Mouse (Mus musculus) MEL (cell line): ENCODE data around the gene Bicd2. TPM values are rescaled to one million over a fixed set of nuclear protein-coding genes. Genes with fewer than 3 reads are reported as not detected.

ENCODE experiments used
- DNase-seq: peaks from one replicate; pipeline ENCODE4 v3.0.0; 2011; ENCODE audit warnings: low read depth, low spot score
- H3K27ac ChIP-seq: 2 replicates; pipeline ENCODE4 v1.5.1; 2012; ENCODE audit warnings: low read depth, mild to moderate bottlenecking, control low read depth, low read length, moderate library complexity; ENCODE audit not compliant: control insufficient read depth
- H3K27me3 ChIP-seq, 2 experiments: fragments of 150-350 bp in 1 of 2; sonication (generic) in 1 of 2; 2 replicates each; pipeline ENCODE4 v1.6.1; 2012; ENCODE audit warnings: low read length in 2 of 2, mild to moderate bottlenecking in 2 of 2, improper control_type of control experiment in 1 of 2, moderate library complexity in 1 of 2; ENCODE audit not compliant: insufficient read depth in 2 of 2, control insufficient read depth in 1 of 2
- H3K36me3 ChIP-seq, 2 experiments: 2 replicates each; pipeline ENCODE4 v1.6.1; 2012 to 2014; ENCODE audit warnings: low read length in 2 of 2, improper control_type of control experiment in 1 of 2, inconsistent platforms in 1 of 2, mild to moderate bottlenecking in 1 of 2; ENCODE audit not compliant: insufficient read depth in 2 of 2, control insufficient read depth in 1 of 2
- H3K4me1 ChIP-seq, 2 experiments: fragments of 150-350 bp in 1 of 2; sonication (generic) in 1 of 2; 2 replicates each; pipeline ENCODE4 v1.6.1; 2012; ENCODE audit warnings: low read length in 2 of 2, improper control_type of control experiment in 1 of 2, mild to moderate bottlenecking in 1 of 2; ENCODE audit not compliant: insufficient read depth in 2 of 2, control insufficient read depth in 1 of 2
- H3K4me3 ChIP-seq, 2 experiments: fragments of 150-350 bp in 1 of 2; sonication (generic) in 1 of 2; 2 replicates each; pipeline ENCODE4 v1.5.1; 2012; ENCODE audit warnings: low read depth in 2 of 2, low read length in 2 of 2, mild to moderate bottlenecking in 2 of 2, moderate library complexity in 2 of 2, control low read depth in 1 of 2, improper control_type of control experiment in 1 of 2; ENCODE audit not compliant: control insufficient read depth in 1 of 2, insufficient read depth in 1 of 2
- H3K79me2 ChIP-seq: 2 replicates; pipeline ENCODE4 v1.6.1; 2012; ENCODE audit warnings: mild to moderate bottlenecking, low read length, moderate library complexity; ENCODE audit not compliant: control insufficient read depth, poor library complexity, insufficient read depth
- H3K9ac ChIP-seq: 2 replicates; pipeline ENCODE4 v1.6.1; 2012; ENCODE audit warnings: low read depth, mild to moderate bottlenecking, control low read depth, low read length, moderate library complexity; ENCODE audit not compliant: control insufficient read depth, poor library complexity, severe bottlenecking
- H3K9me3 ChIP-seq: fragments of 150-350 bp; sonication (generic); replicated peaks from 2 replicates; pipeline ENCODE4 v1.6.1; 2012; ENCODE audit warnings: mild to moderate bottlenecking, low read length, improper control_type of control experiment, moderate library complexity; ENCODE audit not compliant: insufficient read depth
- BHLHE40 ChIP-seq: IDR thresholded peaks from 2 replicates; pipeline ENCODE4 v1.6.1; 2012; ENCODE audit warnings: low read depth, mild to moderate bottlenecking, inconsistent platforms, low read length, improper control_type of control experiment, borderline replicate concordance
- CHD1 ChIP-seq: IDR thresholded peaks from 2 replicates; pipeline ENCODE4 v1.6.1; 2012; ENCODE audit warnings: low read depth, mild to moderate bottlenecking, inconsistent platforms, low read length, improper control_type of control experiment
- CHD2 ChIP-seq: IDR thresholded peaks from 2 replicates; pipeline ENCODE4 v1.6.1; 2011; ENCODE audit warnings: low read length, improper control_type of control experiment
- CTCF ChIP-seq, 3 experiments: IDR thresholded peaks in 2 of 3; conservative IDR thresholded peaks in 1 of 3; 2 replicates each; pipeline ENCODE4 v1.5.1; 2011 to 2012; ENCODE audit warnings: low read length in 3 of 3, low read depth in 2 of 3, mild to moderate bottlenecking in 2 of 3, improper control_type of control experiment in 1 of 3, inconsistent platforms in 1 of 3, mixed read lengths in 1 of 3, moderate library complexity in 1 of 3; ENCODE audit not compliant: control insufficient read depth in 1 of 3, insufficient read depth in 1 of 3, poor library complexity in 1 of 3, severe bottlenecking in 1 of 3
- E2F4 ChIP-seq: IDR thresholded peaks from 2 replicates; pipeline ENCODE4 v1.6.1; 2011; ENCODE audit warnings: low read depth, low read length, improper control_type of control experiment, borderline replicate concordance
- ETS1 ChIP-seq: IDR thresholded peaks from 2 replicates; pipeline ENCODE4 v1.6.1; 2012; ENCODE audit warnings: low read depth, mild to moderate bottlenecking, inconsistent platforms, low read length, improper control_type of control experiment, moderate library complexity
- GABPA ChIP-seq: IDR thresholded peaks from 2 replicates; pipeline ENCODE4 v1.6.1; 2012; ENCODE audit warnings: low read depth, mild to moderate bottlenecking, inconsistent platforms, low read length, improper control_type of control experiment, moderate library complexity
- GATA1 ChIP-seq: IDR thresholded peaks from 2 replicates; pipeline ENCODE4 v1.6.1; 2011; ENCODE audit warnings: low read depth, low read length, improper control_type of control experiment
- HCFC1 ChIP-seq: IDR thresholded peaks from 2 replicates; pipeline ENCODE4 v1.6.1; 2012; ENCODE audit warnings: low read depth, mild to moderate bottlenecking, inconsistent platforms, low read length, improper control_type of control experiment, moderate library complexity
- JUND ChIP-seq: IDR thresholded peaks from 2 replicates; pipeline ENCODE4 v1.6.1; 2011; ENCODE audit warnings: low read depth, mild to moderate bottlenecking, improper control_type of control experiment, low read length
- KAT2A ChIP-seq: conservative IDR thresholded peaks from 2 replicates; pipeline ENCODE4 v1.6.1; 2012; ENCODE audit warnings: low read depth, low read length, improper control_type of control experiment, inconsistent platforms
- MAFK ChIP-seq: IDR thresholded peaks from 2 replicates; pipeline ENCODE4 v1.6.1; 2011; ENCODE audit warnings: low read depth, mild to moderate bottlenecking, low read length, improper control_type of control experiment, borderline replicate concordance
- MAX ChIP-seq: IDR thresholded peaks from 2 replicates; pipeline ENCODE4 v1.6.1; 2011; ENCODE audit warnings: low read length, improper control_type of control experiment
- MAZ ChIP-seq: IDR thresholded peaks from 2 replicates; pipeline ENCODE4 v1.6.1; 2012; ENCODE audit warnings: low read depth, mild to moderate bottlenecking, inconsistent platforms, low read length, improper control_type of control experiment
- MEF2A ChIP-seq: IDR thresholded peaks from 2 replicates; pipeline ENCODE4 v1.6.1; 2014; ENCODE audit warnings: low read depth, mild to moderate bottlenecking, inconsistent platforms, low read length, improper control_type of control experiment; ENCODE audit not compliant: poor library complexity, insufficient replicate concordance, severe bottlenecking; ENCODE audit errors: extremely low read depth
- MXI1 ChIP-seq: IDR thresholded peaks from 2 replicates; pipeline ENCODE4 v1.6.1; 2011; ENCODE audit warnings: mild to moderate bottlenecking, low read depth, low read length, improper control_type of control experiment
- MYB ChIP-seq: IDR thresholded peaks from 2 replicates; pipeline ENCODE4 v1.6.1; 2011; ENCODE audit warnings: mild to moderate bottlenecking, low read depth, low read length, improper control_type of control experiment
- MYC ChIP-seq: IDR thresholded peaks from 2 replicates; pipeline ENCODE4 v1.6.1; 2011; ENCODE audit warnings: low read depth, mild to moderate bottlenecking, low read length, improper control_type of control experiment, moderate library complexity
- NRF1 ChIP-seq: IDR thresholded peaks from 2 replicates; pipeline ENCODE4 v1.6.1; 2014; ENCODE audit warnings: low read depth, mild to moderate bottlenecking, inconsistent platforms, low read length, improper control_type of control experiment, moderate library complexity; ENCODE audit not compliant: poor library complexity, insufficient read depth, severe bottlenecking
- POLR2A ChIP-seq, 2 experiments: IDR thresholded peaks; 2 replicates each; pipeline ENCODE4 v1.6.1; 2011 to 2012; ENCODE audit warnings: low read length in 2 of 2, mild to moderate bottlenecking in 2 of 2, control low read depth in 1 of 2, improper control_type of control experiment in 1 of 2, low read depth in 1 of 2, moderate library complexity in 1 of 2; ENCODE audit not compliant: control insufficient read depth in 1 of 2, insufficient read depth in 1 of 2, poor library complexity in 1 of 2
- POLR2AphosphoS2 ChIP-seq: IDR thresholded peaks from 2 replicates; pipeline ENCODE4 v1.6.1; 2011; ENCODE audit warnings: low read length, improper control_type of control experiment
- POLR2AphosphoS5 ChIP-seq: IDR thresholded peaks from 2 replicates; pipeline ENCODE4 v1.6.1; 2012; ENCODE audit warnings: low read depth, borderline replicate concordance, mild to moderate bottlenecking, inconsistent platforms, low read length, moderate library complexity, mixed read lengths
- RAD21 ChIP-seq: IDR thresholded peaks from 2 replicates; pipeline ENCODE4 v1.6.1; 2011; ENCODE audit warnings: mild to moderate bottlenecking, low read depth, low read length, improper control_type of control experiment
- RCOR1 ChIP-seq: IDR thresholded peaks from 2 replicates; pipeline ENCODE4 v1.6.1; 2012; ENCODE audit warnings: low read depth, mild to moderate bottlenecking, inconsistent platforms, low read length, improper control_type of control experiment
- SIN3A ChIP-seq: IDR thresholded peaks from 2 replicates; pipeline ENCODE4 v1.6.1; 2012; ENCODE audit warnings: low read length, improper control_type of control experiment, inconsistent platforms
- SMC3 ChIP-seq: IDR thresholded peaks from 2 replicates; pipeline ENCODE4 v1.6.1; 2011; ENCODE audit warnings: low read depth, low read length, improper control_type of control experiment
- TAL1 ChIP-seq: IDR thresholded peaks from 2 replicates; pipeline ENCODE4 v1.6.1; 2012; ENCODE audit warnings: mild to moderate bottlenecking, inconsistent platforms, low read length, moderate library complexity, mixed read lengths
- TBP ChIP-seq: IDR thresholded peaks from 2 replicates; pipeline ENCODE4 v1.8.0; 2011; ENCODE audit warnings: low read depth, low read length, improper control_type of control experiment
- TCF12 ChIP-seq: IDR thresholded peaks from 2 replicates; pipeline ENCODE4 v1.6.1; 2014; ENCODE audit warnings: low read depth, mild to moderate bottlenecking, inconsistent platforms, low read length, improper control_type of control experiment, moderate library complexity
- UBTF ChIP-seq: IDR thresholded peaks from 2 replicates; pipeline ENCODE4 v1.6.1; 2012; ENCODE audit warnings: low read depth, mild to moderate bottlenecking, inconsistent platforms, low read length, improper control_type of control experiment, moderate library complexity, borderline replicate concordance; ENCODE audit not compliant: insufficient read depth
- USF1 ChIP-seq: IDR thresholded peaks from 2 replicates; pipeline ENCODE4 v1.6.1; 2014; ENCODE audit warnings: low read depth, mild to moderate bottlenecking, inconsistent platforms, low read length, improper control_type of control experiment, moderate library complexity
- USF2 ChIP-seq, 2 experiments: IDR thresholded peaks; 2 replicates each; pipeline ENCODE4 v1.6.1; 2011 to 2012; ENCODE audit warnings: improper control_type of control experiment in 2 of 2, low read length in 2 of 2, borderline replicate concordance in 1 of 2, inconsistent platforms in 1 of 2, low read depth in 1 of 2, mild to moderate bottlenecking in 1 of 2; ENCODE audit not compliant: insufficient read depth in 1 of 2
- ZC3H11A ChIP-seq: IDR thresholded peaks from 2 replicates; pipeline ENCODE4 v1.6.1; 2012; ENCODE audit warnings: low read depth, mild to moderate bottlenecking, inconsistent platforms, low read length, improper control_type of control experiment
- ZKSCAN1 ChIP-seq: IDR thresholded peaks from 2 replicates; pipeline ENCODE4 v1.6.1; 2012; ENCODE audit warnings: low read depth, mild to moderate bottlenecking, inconsistent platforms, low read length, improper control_type of control experiment, moderate library complexity
- ZMIZ1 ChIP-seq: IDR thresholded peaks from 2 replicates; pipeline ENCODE4 v1.6.1; 2012; ENCODE audit warnings: low read depth, mild to moderate bottlenecking, inconsistent platforms, low read length, improper control_type of control experiment, moderate library complexity
- ZNF384 ChIP-seq: IDR thresholded peaks from 2 replicates; pipeline ENCODE4 v1.6.1; 2012; ENCODE audit warnings: low read depth, mild to moderate bottlenecking, inconsistent platforms, low read length, improper control_type of control experiment
- polyA plus RNA-seq, 2 experiments: library from polyadenylated mRNA; stranded (reverse) in 1 of 2; unstranded in 1 of 2; fragments of >175 nt in 1 of 2; fragments of >200 nt in 1 of 2; gene quantifications; 2 replicates each; pipeline versions ENCODE4 v1.2.1 to v1.2.4; 2012; ENCODE audit warnings: low replicate concordance in 2 of 2, low read depth in 1 of 2; ENCODE audit not compliant: insufficient read length in 2 of 2, insufficient read depth in 1 of 2, missing spikeins in 1 of 2
- total RNA-seq: library from RNA; depleted of rRNA; stranded (reverse); fragments of 300-350 nt; gene quantifications from 2 replicates; pipeline ENCODE4 v1.2.3, GENCODE M21; 2012

The Bicd2 gene
- total and polyA plus RNA-seq, 3 experiments = 21.8 to 22.6 TPM; not detected in 1

DNA sequence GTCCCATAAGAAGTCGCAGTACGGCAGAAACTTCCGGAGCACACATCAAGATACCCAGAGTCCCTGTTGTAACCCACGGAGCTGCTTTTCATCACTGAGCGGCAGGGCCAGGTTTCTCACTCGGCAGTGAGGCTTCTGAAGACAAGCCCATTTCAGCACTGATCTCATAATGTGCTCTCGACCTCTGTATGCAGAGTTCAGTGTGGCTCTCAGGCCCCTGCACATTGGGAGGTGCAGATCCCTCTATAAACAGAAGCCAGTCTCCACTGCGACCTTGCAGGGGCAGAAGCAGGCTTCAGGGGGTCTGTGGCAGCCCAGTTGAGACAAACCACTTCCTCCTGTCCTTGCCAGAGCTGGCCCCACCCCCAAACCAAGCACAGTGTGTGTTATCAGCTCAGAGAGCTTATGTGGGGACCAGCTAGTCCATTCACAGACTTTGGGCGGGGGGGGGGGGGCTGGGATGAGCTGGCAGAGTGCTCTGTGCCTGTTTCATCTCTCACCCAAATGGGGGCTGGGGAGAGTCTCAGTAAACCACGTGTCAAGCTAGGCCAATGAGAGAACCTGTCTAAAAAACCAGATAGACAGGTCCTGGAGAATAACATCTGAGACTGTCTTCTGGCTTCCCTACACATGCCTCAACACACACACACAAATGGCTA lies 33.9 kb upstream of the Bicd2 start:
- H3K9ac ChIP-seq = peak overlapping the region; percentile 66
- DNase-seq = peak; percentile 96
- peaks cover 0 to 8% of the 10 kb centered on the region in 2 experiments; a peak in 1 of 4 replicates for H3K36me3 ChIP-seq
- TF ChIP-seq E2F4 (no peak), USF2 (IDR thresholded peaks at IDR 0.05; ENCODE audit: borderline replicate concordance in 1 of 2, insufficient read depth in 1 of 2, low read depth in 1 of 2, low read length in 2 of 2) (peak in 1 of 2 experiments; percentile 64; a peak in 2 of 4 replicates), USF1 (peak; percentile 92), TCF12 (peak; percentile 66), MYC (peak; percentile 82), GATA1 (peak; percentile 31), TAL1 (no peak), MYB (no peak), BHLHE40 (no peak), MXI1 (peak; percentile 90), MAZ (peak; percentile 94), MAFK (no peak), POLR2AphosphoS2 (no peak), POLR2AphosphoS5 (no peak), ZKSCAN1 (0 out of 2 replicates have a peak, but pooled peaks have one; percentile 30), NRF1 (0 out of 2 replicates have a peak, but pooled peaks have one; percentile 14), RCOR1 (peak; percentile 32; the same call in 1 of the 2 replicates), MAX (peak; percentile 96), CTCF (IDR thresholded peaks at IDR 0.05 in 2 of 3, conservative IDR thresholded peaks at IDR 0.05 in 1 of 3; ENCODE audit: control insufficient read depth in 1 of 3, insufficient read depth in 1 of 3, low read depth in 2 of 3, low read length in 3 of 3, poor library complexity in 1 of 3, severe bottlenecking in 1 of 3) (no peak), TBP (0 out of 2 replicates have a peak, but pooled peaks have one; percentile 18), ZC3H11A (no peak), CHD1 (0 out of 2 replicates have a peak, but pooled peaks have one; percentile 58), CHD2 (peak; percentile 30; the same call in 1 of the 2 replicates), MEF2A (no peak), ETS1 (peak; percentile 88), POLR2A (IDR thresholded peaks at IDR 0.05; ENCODE audit: control insufficient read depth in 1 of 2, insufficient read depth in 1 of 2, low read depth in 1 of 2, low read length in 2 of 2, poor library complexity in 1 of 2) (peak in 1 of 2 experiments; percentile 53; a peak in 2 of 4 replicates), KAT2A (no peak), ZMIZ1 (peak; percentile 74), GABPA (no peak), SIN3A (peak; percentile 81), HCFC1 (peak; percentile 41; the same call in 1 of the 2 replicates), ZNF384 (no peak), RAD21 (no peak), JUND (no peak), UBTF (no peak), SMC3 (no peak)

More for the DNA sequence above, 33.9 kb upstream of the Bicd2 start:
- Histone ChIP-seq H3K79me2 (no peaks in the 10 kb centered on the region), H3K4me3 (peak overlapping the region; percentile 63 to 92), H3K27ac (peak overlapping the region; percentile 94), H3K4me1 (peaks cover 2 to 18% of the 10 kb centered on the region in 2 experiments; a peak in 3 of 4 replicates), H3K9me3 (no peaks in the 10 kb centered on the region), H3K27me3 (no peaks in the 10 kb centered on the region)
